Mouse (Mus musculus): Measurements from ENCODE around the gene Neurod2. TPM values are rescaled to one million over a fixed set of nuclear protein-coding genes. Genes with fewer than 3 reads are reported as not detected.
A peak's percentile ranks its signal among the peaks of the same experiment; 100 is the strongest.

The Neurod2 gene
- polyA plus RNA-seq, 1 experiment from 2014 or later, result 110 TPM

- ATAC-seq, result no peak
- no peak overlapping the region for H3K4me3 ChIP-seq (replicated peaks; ENCODE audit: low read length)
- no peak overlapping the region for H3K27ac ChIP-seq (ENCODE audit: low read length)
- H3K36me3 ChIP-seq (ENCODE audit: control insufficient read depth, insufficient read depth), result no peaks in the 10 kb centered on the region
- H3K4me2 ChIP-seq (ENCODE audit: low read length), result no peak overlapping the region
- WGBS, result 10% methylated on average over 9 of the region's 9 CpGs
- H3K4me1 ChIP-seq (replicated peaks; ENCODE audit: control insufficient read depth, insufficient read depth, low read length), result peaks cover 42% of the 10 kb centered on the region
- H3K27me3 ChIP-seq (replicated peaks; ENCODE audit: control insufficient read depth, insufficient read depth, low read length), result peaks cover 42% of the 10 kb centered on the region
- no peak overlapping the region for H3K9ac ChIP-seq (replicated peaks; ENCODE audit: low read depth, low read length)
- no peaks in the 10 kb centered on the region for H3K9me3 ChIP-seq (ENCODE audit: control insufficient read depth, low read length)
These were observed 16.7 kb upstream of the Neurod2 start for GRCm38 (mm10) chr11:98346168-98346567.

- peaks cover 35% of the 10 kb centered on the region for H3K27me3 ChIP-seq (replicated peaks; ENCODE audit: control insufficient read depth, insufficient read depth, low read length)
These were observed 15.8 kb upstream of the Neurod2 start for GRCm38 (mm10) chr11:98345253-98345652.

GRCm38 (mm10) chr11:98342000-98342945, 12.8 kb upstream of the Neurod2 start:
- Histone ChIP-seq H3K27me3 (replicated peaks; ENCODE audit: control insufficient read depth, insufficient read depth, low read length) (peaks cover 15% of the 10 kb centered on the region), H3K9me3 (ENCODE audit: control insufficient read depth, low read length) (no peaks in the 10 kb centered on the region), H3K27ac (ENCODE audit: low read length) (peak overlapping the region; percentile 60; the same call in 1 of the 2 replicates), H3K36me3 (ENCODE audit: control insufficient read depth, insufficient read depth) (no peaks in the 10 kb centered on the region), H3K9ac (replicated peaks; ENCODE audit: low read depth, low read length) (peak overlapping the region; percentile 38; the same call in 1 of the 2 replicates), H3K4me2 (ENCODE audit: low read length) (peak overlapping the region; percentile 54), H3K4me1 (replicated peaks; ENCODE audit: control insufficient read depth, insufficient read depth, low read length) (peaks cover 49% of the 10 kb centered on the region), H3K4me3 (replicated peaks; ENCODE audit: low read length) (peak overlapping the region; percentile 33)
- peak; percentile 53 for ATAC-seq
- WGBS, result 2% methylated on average over 29 of the region's 29 CpGs

More at GRCm38 (mm10) chr11:98345253-98345652, 15.8 kb upstream of the Neurod2 start:
- Histone ChIP-seq H3K36me3 (ENCODE audit: control insufficient read depth, insufficient read depth) (no peaks in the 10 kb centered on the region), H3K4me1 (replicated peaks; ENCODE audit: control insufficient read depth, insufficient read depth, low read length) (peaks cover 46% of the 10 kb centered on the region), H3K27ac (ENCODE audit: low read length) (no peak overlapping the region), H3K9me3 (ENCODE audit: control insufficient read depth, low read length) (no peaks in the 10 kb centered on the region), H3K4me2 (ENCODE audit: low read length) (peak overlapping the region; percentile 53), H3K9ac (replicated peaks; ENCODE audit: low read depth, low read length) (no peak overlapping the region), H3K4me3 (replicated peaks; ENCODE audit: low read length) (peak overlapping the region; percentile 22; the same call in 1 of the 2 replicates)
- no peak for ATAC-seq
- under 1% methylated on average over 14 of the region's 14 CpGs for WGBS

GRCm38 (mm10) chr11:98341174-98341573, 11.7 kb upstream of the Neurod2 start:
- Histone ChIP-seq H3K27me3 (replicated peaks; ENCODE audit: control insufficient read depth, insufficient read depth, low read length) (peaks cover 12% of the 10 kb centered on the region), H3K4me1 (replicated peaks; ENCODE audit: control insufficient read depth, insufficient read depth, low read length) (peaks cover 50% of the 10 kb centered on the region), H3K9ac (replicated peaks; ENCODE audit: low read depth, low read length) (no peak overlapping the region), H3K4me2 (ENCODE audit: low read length) (no peak overlapping the region), H3K4me3 (replicated peaks; ENCODE audit: low read length) (no peak overlapping the region), H3K36me3 (ENCODE audit: control insufficient read depth, insufficient read depth) (no peaks in the 10 kb centered on the region), H3K27ac (ENCODE audit: low read length) (no peak overlapping the region), H3K9me3 (ENCODE audit: control insufficient read depth, low read length) (no peaks in the 10 kb centered on the region)
- no peak for ATAC-seq
- 61% methylated on average over 4 of the region's 4 CpGs for WGBS

GRCm38 (mm10) chr11:98340597-98340996, 11.1 kb upstream of the Neurod2 start:
- Histone ChIP-seq H3K27ac (ENCODE audit: low read length) (no peak overlapping the region; the same call in 1 of the 2 replicates), H3K9me3 (ENCODE audit: control insufficient read depth, low read length) (no peaks in the 10 kb centered on the region), H3K4me3 (replicated peaks; ENCODE audit: low read length) (no peak overlapping the region), H3K27me3 (replicated peaks; ENCODE audit: control insufficient read depth, insufficient read depth, low read length) (peaks cover 13% of the 10 kb centered on the region), H3K9ac (replicated peaks; ENCODE audit: low read depth, low read length) (no peak overlapping the region), H3K36me3 (ENCODE audit: control insufficient read depth, insufficient read depth) (no peaks in the 10 kb centered on the region), H3K4me2 (ENCODE audit: low read length) (no peak overlapping the region), H3K4me1 (replicated peaks; ENCODE audit: control insufficient read depth, insufficient read depth, low read length) (peaks cover 51% of the 10 kb centered on the region)
- 13% methylated on average over 3 of the region's 4 CpGs for WGBS
- no peak for ATAC-seq

GRCm38 (mm10) chr11:98339679-98340287, 10.3 kb upstream of the Neurod2 start:
- WGBS, result 8% methylated on average over 11 of the region's 11 CpGs
- H3K36me3 ChIP-seq (ENCODE audit: control insufficient read depth, insufficient read depth), result no peaks in the 10 kb centered on the region
- H3K9me3 ChIP-seq (ENCODE audit: control insufficient read depth, low read length), result no peaks in the 10 kb centered on the region
- peaks cover 13% of the 10 kb centered on the region for H3K27me3 ChIP-seq (replicated peaks; ENCODE audit: control insufficient read depth, insufficient read depth, low read length)
- H3K4me1 ChIP-seq (replicated peaks; ENCODE audit: control insufficient read depth, insufficient read depth, low read length), result peaks cover 54% of the 10 kb centered on the region
- peak overlapping the region; percentile 90 for H3K4me2 ChIP-seq (ENCODE audit: low read length)
- H3K4me3 ChIP-seq (replicated peaks; ENCODE audit: low read length), result peak overlapping the region; percentile 59
- H3K9ac ChIP-seq (replicated peaks; ENCODE audit: low read depth, low read length), result peak overlapping the region; percentile 87
- no peak for ATAC-seq
- peak overlapping the region; percentile 100 for H3K27ac ChIP-seq (ENCODE audit: low read length)

GRCm38 (mm10) chr11:98339071-98339501, 9.6 kb upstream of the Neurod2 start:
- under 1% methylated on average over 18 of the region's 19 CpGs for WGBS
- H3K36me3 ChIP-seq (ENCODE audit: control insufficient read depth, insufficient read depth), result no peaks in the 10 kb centered on the region
- no peaks in the 10 kb centered on the region for H3K9me3 ChIP-seq (ENCODE audit: control insufficient read depth, low read length)
- H3K4me3 ChIP-seq (replicated peaks; ENCODE audit: low read length), result peak overlapping the region; percentile 59
- H3K27me3 ChIP-seq (replicated peaks; ENCODE audit: control insufficient read depth, insufficient read depth, low read length), result peaks cover 13% of the 10 kb centered on the region
- ATAC-seq, result peak; percentile 47
- peaks cover 61% of the 10 kb centered on the region for H3K4me1 ChIP-seq (replicated peaks; ENCODE audit: control insufficient read depth, insufficient read depth, low read length)
- peak overlapping the region; percentile 90 for H3K4me2 ChIP-seq (ENCODE audit: low read length)
- H3K27ac ChIP-seq (ENCODE audit: low read length), result peak overlapping the region; percentile 100
- H3K9ac ChIP-seq (replicated peaks; ENCODE audit: low read depth, low read length), result peak overlapping the region; percentile 87

- H3K36me3 ChIP-seq (ENCODE audit: control insufficient read depth, insufficient read depth), result no peaks in the 10 kb centered on the region
- peak overlapping the region; percentile 59 for H3K4me3 ChIP-seq (replicated peaks; ENCODE audit: low read length)
- peak overlapping the region; percentile 90 for H3K4me2 ChIP-seq (ENCODE audit: low read length)
- no peaks in the 10 kb centered on the region for H3K9me3 ChIP-seq (ENCODE audit: control insufficient read depth, low read length)
- H3K27ac ChIP-seq (ENCODE audit: low read length), result peak overlapping the region; percentile 100
- WGBS, result under 1% methylated on average over 47 of the region's 57 CpGs
- peaks cover 66% of the 10 kb centered on the region for H3K4me1 ChIP-seq (replicated peaks; ENCODE audit: control insufficient read depth, insufficient read depth, low read length)
- H3K27me3 ChIP-seq (replicated peaks; ENCODE audit: control insufficient read depth, insufficient read depth, low read length), result peaks cover 13% of the 10 kb centered on the region
- peak; percentile 54 for ATAC-seq
- H3K9ac ChIP-seq (replicated peaks; ENCODE audit: low read depth, low read length), result peak overlapping the region; percentile 87
These were observed 9.1 kb upstream of the Neurod2 start for GRCm38 (mm10) chr11:98338507-98338961.

All from forebrain, embryonic 16.5 days (tissue).